Mouse (Mus musculus): Measurements from ENCODE around the gene Ptpn11.

Ptpn11 gene

GRCm38 (mm10) chr5:121122577-121122976 lies 68.6 kb downstream of the Ptpn11 start:
- no peak for DNase-seq

- DNase-seq: no peak
Observed at GRCm38 (mm10) chr5:121122036-121122435, 69.2 kb downstream of the Ptpn11 start.

- no peak for DNase-seq
Observed at GRCm38 (mm10) chr5:121119331-121120034, 71.7 kb downstream of the Ptpn11 start.

- peak; percentile 44 for DNase-seq
Observed at GRCm38 (mm10) chr5:121118345-121118744, 72.9 kb downstream of the Ptpn11 start.

GRCm38 (mm10) chr5:121116941-121117340 lies 74.3 kb downstream of the Ptpn11 start:
- DNase-seq: no peak

GRCm38 (mm10) chr5:121115391-121116157 lies 75.6 kb downstream of the Ptpn11 start:
- DNase-seq: no peak

- no peak for DNase-seq
Observed at GRCm38 (mm10) chr5:121114151-121114550, 77.0 kb downstream of the Ptpn11 start.

GRCm38 (mm10) chr5:121112390-121112789 lies 78.8 kb downstream of the Ptpn11 start:
- DNase-seq: no peak

- no peak for DNase-seq
Observed at GRCm38 (mm10) chr5:121111106-121111915, 79.9 kb downstream of the Ptpn11 start.

- DNase-seq: no peak
Observed at GRCm38 (mm10) chr5:121109185-121109584, 82.0 kb downstream of the Ptpn11 start.

GRCm38 (mm10) chr5:121106913-121107312 lies 84.3 kb downstream of the Ptpn11 start:
- DNase-seq: no peak

GRCm38 (mm10) chr5:121100886-121101580 lies 90.2 kb downstream of the Ptpn11 start:
- DNase-seq: peak; percentile 82

- no peak for DNase-seq
Observed at GRCm38 (mm10) chr5:121100095-121100494, 91.1 kb downstream of the Ptpn11 start.

- DNase-seq: no peak
Observed at GRCm38 (mm10) chr5:121097970-121098369, 93.2 kb downstream of the Ptpn11 start.

GRCm38 (mm10) chr5:121096744-121097143 lies 94.5 kb downstream of the Ptpn11 start:
- DNase-seq: no peak

- no peak for DNase-seq
Observed at GRCm38 (mm10) chr5:121093281-121093680, 97.9 kb downstream of the Ptpn11 start.

- DNase-seq: peak; percentile 93
Observed at GRCm38 (mm10) chr5:121089660-121090059, 101.5 kb downstream of the Ptpn11 start.

GRCm38 (mm10) chr5:121087733-121088132 lies 103.5 kb downstream of the Ptpn11 start:
- no peak for DNase-seq

- DNase-seq: no peak
Observed at GRCm38 (mm10) chr5:121082605-121083004, 108.6 kb downstream of the Ptpn11 start.

GRCm38 (mm10) chr5:121081754-121082153 lies 109.4 kb downstream of the Ptpn11 start:
- DNase-seq: no peak
